Mouse (Mus musculus): ENCODE data around the gene Pih1d1. TPM values are rescaled to one million over a fixed set of nuclear protein-coding genes. Genes with fewer than 3 reads are reported as not detected.

The Pih1d1 gene
- polyA plus RNA-seq, 1 experiment from 2014 or later = 37.6 TPM

DNA sequence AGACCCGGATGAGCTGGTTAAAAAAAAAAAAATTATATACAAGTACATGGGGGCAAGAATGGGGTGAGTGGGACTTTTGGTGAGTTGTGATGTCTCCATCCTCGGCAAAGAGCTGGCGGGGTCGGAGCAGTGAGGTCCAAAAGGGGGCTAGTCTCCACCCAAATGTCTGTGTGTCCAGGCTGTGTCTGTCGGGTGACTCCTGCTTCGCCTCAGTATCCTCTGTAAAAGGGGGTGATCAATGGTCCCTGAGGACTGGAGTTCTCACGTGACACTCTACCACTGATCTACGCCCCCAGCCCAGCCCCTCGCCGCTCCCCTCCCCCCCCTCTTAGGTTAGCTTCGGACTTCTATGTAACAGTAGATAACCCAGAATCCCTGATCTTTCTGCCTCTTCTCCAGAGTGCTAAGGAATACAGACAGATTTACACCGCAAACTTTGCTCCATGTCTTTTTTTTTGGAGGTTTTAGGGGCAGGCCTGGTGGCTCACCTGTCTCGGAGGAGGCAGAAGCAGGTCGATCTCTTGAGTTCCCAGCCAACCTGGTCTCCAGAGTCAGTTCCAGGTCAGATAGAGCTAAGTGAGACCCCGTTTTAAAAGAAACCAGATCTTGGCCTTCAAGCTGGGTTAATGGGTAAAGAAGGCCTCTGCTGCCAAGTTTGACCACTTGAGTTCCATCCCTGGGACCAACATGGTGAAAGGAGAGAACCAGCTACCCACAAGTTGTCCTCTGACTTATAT is 24.2 kb upstream of the Pih1d1 start:
- Histone ChIP-seq H3K27ac (ENCODE audit: low read depth) (peak overlapping the region; percentile 83), H3K4me3 (ENCODE audit: low read depth, low read length) (peak overlapping the region; percentile 98), H3K9ac (replicated peaks) (peak overlapping the region; percentile 73), H3K27me3 (ENCODE audit: insufficient read depth, low read length) (no peaks in the 10 kb centered on the region), H3K4me2 (ENCODE audit: low read depth, low read length) (peak overlapping the region; percentile 94), H3K4me1 (ENCODE audit: insufficient read depth) (peaks cover 35% of the 10 kb centered on the region), H3K36me3 (replicated peaks; ENCODE audit: insufficient read depth, low read length) (peaks cover 23% of the 10 kb centered on the region), H3K9me3 (ENCODE audit: low read length) (no peaks in the 10 kb centered on the region)
- no peak for ATAC-seq
- no peak for DNase-seq
- TF ChIP-seq CTCF (IDR thresholded peaks at IDR 0.05; ENCODE audit: low read depth) = no peak
- no peak for TF ChIP-seq EP300 (IDR thresholded peaks at IDR 0.05; ENCODE audit: low read depth)
- WGBS (ENCODE audit: insufficient replicate concordance) = 50% methylated on average over 15 of the region's 15 CpGs

DNA sequence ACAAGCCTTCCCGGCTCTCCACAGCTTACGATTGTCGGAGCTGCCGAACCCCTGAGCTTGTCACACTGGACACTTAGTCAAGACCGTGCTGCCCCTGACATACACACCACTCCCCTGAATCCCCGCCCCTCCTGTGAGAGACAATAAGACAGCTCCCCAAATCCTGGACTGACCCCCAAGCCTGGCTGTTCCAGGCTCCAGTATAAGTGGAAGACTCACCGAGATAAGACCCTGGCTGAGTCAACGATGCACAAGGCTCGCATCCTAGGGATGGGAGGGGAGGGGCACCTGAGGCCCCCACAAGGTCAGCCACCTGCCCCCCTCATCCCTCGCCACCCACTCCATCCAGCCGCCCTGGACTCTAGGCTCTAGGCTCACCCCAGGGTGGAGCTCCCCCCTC is 22.3 kb upstream of the Pih1d1 start:
- H3K27me3 ChIP-seq (ENCODE audit: insufficient read depth, low read length) = no peaks in the 10 kb centered on the region
- H3K4me3 ChIP-seq (ENCODE audit: low read depth, low read length) = no peak overlapping the region
- no peak for ATAC-seq
- no peak for TF ChIP-seq CTCF (IDR thresholded peaks at IDR 0.05; ENCODE audit: low read depth)
- TF ChIP-seq EP300 (IDR thresholded peaks at IDR 0.05; ENCODE audit: low read depth) = no peak
- H3K27ac ChIP-seq (ENCODE audit: low read depth) = no peak overlapping the region
- no peaks in the 10 kb centered on the region for H3K9me3 ChIP-seq (ENCODE audit: low read length)
- H3K4me1 ChIP-seq (ENCODE audit: insufficient read depth) = peaks cover 33% of the 10 kb centered on the region
- H3K36me3 ChIP-seq (replicated peaks; ENCODE audit: insufficient read depth, low read length) = peaks cover 4% of the 10 kb centered on the region
- DNase-seq = no peak
- 81% methylated on average over 11 of the region's 11 CpGs for WGBS (ENCODE audit: insufficient replicate concordance)
- no peak overlapping the region for H3K9ac ChIP-seq (replicated peaks)
- no peak overlapping the region for H3K4me2 ChIP-seq (ENCODE audit: low read depth, low read length)

DNA sequence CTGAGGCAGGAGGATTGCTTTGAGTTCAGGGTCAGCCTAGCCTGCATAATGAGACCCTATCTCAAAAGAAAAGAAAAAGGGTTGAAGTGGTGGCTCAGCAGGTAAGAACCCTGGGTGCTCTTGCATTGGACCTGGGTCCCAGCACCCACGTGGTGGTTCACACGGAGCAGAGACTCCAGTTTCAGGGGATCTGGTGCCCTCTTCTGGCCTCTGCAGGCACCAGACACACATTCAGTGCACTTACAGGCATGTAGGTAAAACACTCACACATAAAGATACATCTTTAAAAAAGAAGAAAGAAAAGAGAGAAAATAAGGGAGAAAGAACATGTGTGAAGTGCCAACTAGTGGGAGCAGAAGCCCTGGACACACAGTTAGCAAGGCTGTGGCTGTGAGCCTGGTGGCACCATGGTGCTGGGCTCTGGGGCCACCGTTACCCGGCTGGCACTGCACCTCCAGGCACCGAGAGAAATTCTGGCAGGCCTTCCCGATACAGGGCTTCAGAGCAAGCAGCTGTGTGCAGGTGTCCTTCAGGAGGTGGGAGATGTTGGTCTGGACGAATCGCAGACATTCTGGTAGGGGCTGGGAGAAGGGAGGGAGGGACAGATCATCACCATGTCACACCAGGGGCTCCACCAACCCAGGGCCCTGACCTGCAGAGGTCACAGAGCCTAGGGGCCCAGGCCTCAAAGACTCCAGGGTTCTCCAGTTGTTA is 20.5 kb upstream of the Pih1d1 start:
- DNase-seq = no peak
- TF ChIP-seq EP300 (IDR thresholded peaks at IDR 0.05; ENCODE audit: low read depth) = no peak
- TF ChIP-seq CTCF (IDR thresholded peaks at IDR 0.05; ENCODE audit: low read depth) = peak; percentile 38
- no peak overlapping the region for H3K4me2 ChIP-seq (ENCODE audit: low read depth, low read length)
- H3K36me3 ChIP-seq (replicated peaks; ENCODE audit: insufficient read depth, low read length) = no peaks in the 10 kb centered on the region
- no peak overlapping the region for H3K27ac ChIP-seq (ENCODE audit: low read depth)
- peaks cover 36% of the 10 kb centered on the region for H3K4me1 ChIP-seq (ENCODE audit: insufficient read depth)
- H3K4me3 ChIP-seq (ENCODE audit: low read depth, low read length) = no peak overlapping the region
- no peak overlapping the region for H3K9ac ChIP-seq (replicated peaks)
- no peaks in the 10 kb centered on the region for H3K27me3 ChIP-seq (ENCODE audit: insufficient read depth, low read length)
- H3K9me3 ChIP-seq (ENCODE audit: low read length) = no peaks in the 10 kb centered on the region
- ATAC-seq = no peak
- 85% methylated on average over 8 of the region's 8 CpGs for WGBS (ENCODE audit: insufficient replicate concordance)

DNA sequence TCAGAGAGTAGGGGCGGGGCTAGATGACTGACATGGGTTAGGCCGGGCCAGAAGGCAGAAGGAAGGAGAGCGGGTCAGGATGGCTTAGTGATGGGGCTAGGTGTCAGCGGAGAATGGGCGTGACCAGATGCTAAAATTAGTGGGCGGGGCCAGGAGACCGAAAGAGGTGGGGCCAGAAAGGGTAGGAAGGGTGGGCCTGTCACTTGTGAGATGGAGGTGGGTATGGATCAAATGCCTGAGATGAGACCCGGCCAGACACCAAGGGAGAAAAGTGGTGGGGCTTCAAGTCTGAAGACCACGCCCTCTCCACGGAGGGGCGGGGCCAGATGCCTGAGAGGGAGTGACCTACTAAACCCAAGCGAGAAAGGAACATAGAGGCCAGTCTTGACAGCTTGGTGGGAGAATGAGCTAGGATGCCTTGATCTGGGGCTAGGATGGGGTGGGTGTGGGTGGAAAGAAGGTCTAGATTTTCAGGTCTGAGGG is 19.5 kb upstream of the Pih1d1 start:
- Histone ChIP-seq H3K4me3 (ENCODE audit: low read depth, low read length) (no peak overlapping the region), H3K4me2 (ENCODE audit: low read depth, low read length) (peak overlapping the region; percentile 94), H3K9ac (replicated peaks) (no peak overlapping the region), H3K4me1 (ENCODE audit: insufficient read depth) (peaks cover 30% of the 10 kb centered on the region), H3K9me3 (ENCODE audit: low read length) (no peaks in the 10 kb centered on the region), H3K36me3 (replicated peaks; ENCODE audit: insufficient read depth, low read length) (no peaks in the 10 kb centered on the region), H3K27ac (ENCODE audit: low read depth) (no peak overlapping the region), H3K27me3 (ENCODE audit: insufficient read depth, low read length) (no peaks in the 10 kb centered on the region)
- DNase-seq = peak; percentile 81
- WGBS (ENCODE audit: insufficient replicate concordance) = 15% methylated on average over 12 of the region's 12 CpGs
- ATAC-seq = peak; percentile 15; the same call in 1 of the 2 replicates
- TF ChIP-seq EP300 (IDR thresholded peaks at IDR 0.05; ENCODE audit: low read depth) (no peak), CTCF (IDR thresholded peaks at IDR 0.05; ENCODE audit: low read depth) (no peak)

DNA sequence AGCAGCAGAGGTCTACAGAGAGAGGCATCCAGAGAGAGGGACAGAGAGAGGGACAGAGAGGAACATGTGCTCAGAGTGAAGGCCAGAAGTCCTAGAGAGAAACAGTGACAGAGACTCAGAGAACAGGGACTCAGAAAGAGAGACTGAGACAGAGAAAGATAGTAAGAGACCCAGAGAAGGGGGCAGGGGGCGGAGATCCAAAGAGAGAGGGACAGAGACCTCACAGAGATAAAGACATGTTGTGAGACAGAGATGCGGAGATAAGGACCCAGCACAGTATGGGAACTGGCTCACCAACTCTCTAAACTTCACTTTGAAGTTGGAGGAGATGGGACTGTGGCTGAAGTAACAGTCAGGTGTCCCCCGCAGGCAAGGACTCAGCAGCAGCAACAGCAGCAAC is 18.7 kb upstream of the Pih1d1 start:
- H3K36me3 ChIP-seq (replicated peaks; ENCODE audit: insufficient read depth, low read length) = no peaks in the 10 kb centered on the region
- 45% methylated on average over 3 of the region's 3 CpGs for WGBS (ENCODE audit: insufficient replicate concordance)
- H3K9ac ChIP-seq (replicated peaks) = peak overlapping the region; percentile 76
- no peaks in the 10 kb centered on the region for H3K9me3 ChIP-seq (ENCODE audit: low read length)
- H3K4me2 ChIP-seq (ENCODE audit: low read depth, low read length) = peak overlapping the region; percentile 94
- peak overlapping the region; percentile 73 for H3K4me3 ChIP-seq (ENCODE audit: low read depth, low read length)
- peaks cover 23% of the 10 kb centered on the region for H3K4me1 ChIP-seq (ENCODE audit: insufficient read depth)
- peak overlapping the region; percentile 64; the same call in 1 of the 2 replicates for H3K27ac ChIP-seq (ENCODE audit: low read depth)
- no peak for DNase-seq
- no peaks in the 10 kb centered on the region for H3K27me3 ChIP-seq (ENCODE audit: insufficient read depth, low read length)
- ATAC-seq = no peak
- TF ChIP-seq CTCF (IDR thresholded peaks at IDR 0.05; ENCODE audit: low read depth) (no peak), EP300 (IDR thresholded peaks at IDR 0.05; ENCODE audit: low read depth) (no peak)

DNA sequence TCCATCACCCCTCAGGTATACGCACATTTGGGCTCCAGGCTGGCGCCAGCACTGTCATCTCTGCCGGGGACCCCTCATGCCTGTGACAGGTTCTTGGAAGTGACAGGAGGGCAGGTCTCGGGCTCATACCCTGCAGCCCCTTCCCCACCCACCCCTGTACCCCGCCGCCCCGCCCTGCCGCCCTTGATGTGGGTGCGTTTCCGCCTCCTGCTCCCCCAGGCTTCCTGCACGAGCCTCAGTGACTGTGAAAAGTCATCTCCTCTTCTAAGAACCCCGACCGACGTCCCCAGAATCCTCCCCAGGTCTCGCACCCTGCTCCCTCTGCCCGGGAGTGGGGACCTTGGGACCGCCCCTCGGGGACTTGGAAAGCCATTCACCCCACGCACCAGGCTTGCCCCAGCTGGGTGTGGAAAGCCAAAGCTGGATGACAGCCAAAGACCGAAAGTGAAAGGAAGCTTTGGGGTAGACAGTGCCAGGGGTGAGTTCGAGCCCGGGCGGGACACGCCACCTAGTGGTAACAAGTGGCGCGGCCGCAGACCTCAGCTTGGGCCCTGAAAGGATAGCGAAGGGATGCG is 18.0 kb upstream of the Pih1d1 start, which contains the start of the genes Gm45713 and Flt3l:
Gm45713 (minus strand) TSS at position 239 of the 575 bp plus-strand sequence.
Flt3l (minus strand) TSS at position 440 of the 575 bp plus-strand sequence.
- DNase-seq = peak; percentile 93
- Histone ChIP-seq H3K27ac (ENCODE audit: low read depth) (peak within 1 kb of the TSS; percentile 64), H3K4me1 (ENCODE audit: insufficient read depth) (peaks cover 23% of the 10 kb centered on the region), H3K36me3 (replicated peaks; ENCODE audit: insufficient read depth, low read length) (no peaks in the 10 kb centered on the region), H3K4me3 (ENCODE audit: low read depth, low read length) (peak within 1 kb of the TSS; percentile 73), H3K9me3 (ENCODE audit: low read length) (no peaks in the 10 kb centered on the region), H3K9ac (replicated peaks) (peak within 1 kb of the TSS; percentile 76), H3K4me2 (ENCODE audit: low read depth, low read length) (peak within 1 kb of the TSS; percentile 94), H3K27me3 (ENCODE audit: insufficient read depth, low read length) (no peaks in the 10 kb centered on the region)
- no peak for TF ChIP-seq EP300 (IDR thresholded peaks at IDR 0.05; ENCODE audit: low read depth)
- peak; percentile 99 for TF ChIP-seq CTCF (IDR thresholded peaks at IDR 0.05; ENCODE audit: low read depth)
- ATAC-seq = peak; percentile 86
- WGBS (ENCODE audit: insufficient replicate concordance) = 2% methylated on average over 29 of the region's 29 CpGs
